Mouse (Mus musculus): ENCODE measurements at regions not wholly inside any gene's neighbourhood (a gene's known extent, or its start where the extent isn't known, plus 50 kb on each side); places are given as distances from the start of the nearest gene placed in this dataset.

DNA sequence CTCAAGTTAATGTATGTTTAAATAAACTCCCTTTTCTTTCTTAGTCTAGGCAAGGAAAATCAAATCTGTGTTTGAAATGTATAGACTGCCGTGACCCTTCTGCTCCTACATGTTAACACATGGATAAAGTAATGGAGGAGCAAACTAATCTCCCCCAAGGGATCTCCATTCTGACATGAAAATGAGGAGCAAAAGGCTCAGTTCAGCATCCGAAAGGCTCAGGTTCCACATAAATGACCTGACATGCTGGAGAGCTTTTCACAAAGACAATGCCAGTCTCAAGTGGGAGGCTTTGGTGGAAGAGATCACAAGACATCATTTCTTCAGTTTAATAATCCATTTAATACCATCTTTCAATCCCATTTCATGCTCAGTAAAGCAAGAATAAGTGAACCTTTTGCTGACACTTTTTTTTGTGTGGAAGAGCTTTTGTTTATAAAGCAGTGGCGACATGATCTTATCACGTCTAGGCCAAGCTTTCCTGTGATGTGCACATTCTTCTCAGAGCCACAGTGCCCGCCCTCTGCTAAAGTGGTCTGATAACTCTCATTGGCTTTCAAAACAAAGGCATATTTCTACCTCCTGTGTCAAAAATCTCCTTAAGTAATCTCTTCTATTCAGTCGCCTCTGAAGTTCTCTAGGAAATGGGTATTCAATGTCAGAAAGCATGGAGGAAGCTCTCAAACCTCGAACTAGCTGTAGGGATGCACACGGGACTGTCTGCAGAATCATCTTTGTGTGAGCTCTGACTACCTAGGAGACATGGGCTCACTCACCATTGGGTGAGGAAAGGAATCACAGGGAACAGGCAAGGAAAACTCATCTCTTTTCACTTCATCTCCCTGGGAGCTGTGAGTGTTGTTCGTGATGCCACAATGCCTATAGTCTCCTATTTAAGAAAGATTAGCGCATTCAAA, 271.7 kb upstream of the Sash1 start:
- no peak for TF ChIP-seq CTCF (IDR thresholded peaks at IDR 0.05; ENCODE audit: low read depth)
- TF ChIP-seq EP300 (IDR thresholded peaks at IDR 0.05; ENCODE audit: low read depth), result no peak
- WGBS (ENCODE audit: insufficient replicate concordance), result 65% methylated on average over 10 of the region's 10 CpGs
- no peak for DNase-seq
- no peaks in the 10 kb centered on the region for H3K27me3 ChIP-seq (ENCODE audit: insufficient read depth, low read length)
- H3K27ac ChIP-seq (ENCODE audit: low read depth), result no peak overlapping the region
- no peak overlapping the region for H3K9ac ChIP-seq (replicated peaks)
- H3K4me2 ChIP-seq (ENCODE audit: low read depth, low read length), result no peak overlapping the region
- H3K36me3 ChIP-seq (replicated peaks; ENCODE audit: insufficient read depth, low read length), result no peaks in the 10 kb centered on the region
- ATAC-seq, result no peak
- H3K4me1 ChIP-seq (ENCODE audit: insufficient read depth), result no peaks in the 10 kb centered on the region
- H3K4me3 ChIP-seq (ENCODE audit: low read depth, low read length), result no peak overlapping the region
- no peaks in the 10 kb centered on the region for H3K9me3 ChIP-seq (ENCODE audit: low read length)

DNA sequence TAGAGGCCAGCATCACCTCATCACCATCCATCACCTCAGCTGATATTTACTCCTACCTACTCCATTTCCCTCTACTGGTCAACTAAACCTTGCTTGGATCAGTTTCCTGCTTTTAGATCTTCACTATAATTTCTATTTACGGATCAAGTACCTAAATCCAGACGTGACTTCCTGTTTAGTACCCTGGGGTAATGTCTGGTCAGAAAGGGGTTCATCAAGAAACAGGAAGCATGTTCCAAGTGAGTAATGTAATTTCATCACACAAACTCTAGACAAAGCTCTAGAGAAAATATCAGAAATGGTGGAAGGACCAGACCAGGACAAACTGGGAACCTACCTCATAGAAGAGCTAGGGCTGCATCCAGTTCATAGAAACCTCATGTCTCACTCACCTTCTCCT, 250.2 kb upstream of the Sash1 start:
- no peak for ATAC-seq
- no peak for DNase-seq
- H3K27me3 ChIP-seq (ENCODE audit: insufficient read depth, low read length), result no peaks in the 10 kb centered on the region
- no peak overlapping the region for H3K27ac ChIP-seq (ENCODE audit: low read depth)
- H3K9ac ChIP-seq (replicated peaks), result no peak overlapping the region
- no peak overlapping the region for H3K4me3 ChIP-seq (ENCODE audit: low read depth, low read length)
- no peaks in the 10 kb centered on the region for H3K36me3 ChIP-seq (replicated peaks; ENCODE audit: insufficient read depth, low read length)
- H3K9me3 ChIP-seq (ENCODE audit: low read length), result no peaks in the 10 kb centered on the region
- no peak overlapping the region for H3K4me2 ChIP-seq (ENCODE audit: low read depth, low read length)
- H3K4me1 ChIP-seq (ENCODE audit: insufficient read depth), result no peaks in the 10 kb centered on the region
- 40% methylated on average over 2 of the region's 2 CpGs for WGBS (ENCODE audit: insufficient replicate concordance)
- no peak for TF ChIP-seq EP300 (IDR thresholded peaks at IDR 0.05; ENCODE audit: low read depth)
- TF ChIP-seq CTCF (IDR thresholded peaks at IDR 0.05; ENCODE audit: low read depth), result no peak

- ATAC-seq (no peak), DNase-seq (no peak)
- WGBS (ENCODE audit: insufficient replicate concordance), result 69% methylated on average over 9 of the region's 9 CpGs
These were observed 248.6 kb upstream of the Sash1 start for GRCm38 (mm10) chr10:9134293-9135021.

GRCm38 (mm10) chr10:9130061-9130460, 244.2 kb upstream of the Sash1 start:
- Histone ChIP-seq H3K27me3 (ENCODE audit: insufficient read depth, low read length) (no peaks in the 10 kb centered on the region), H3K4me1 (ENCODE audit: insufficient read depth) (no peaks in the 10 kb centered on the region), H3K4me2 (ENCODE audit: low read depth, low read length) (no peak overlapping the region), H3K4me3 (ENCODE audit: low read depth, low read length) (no peak overlapping the region), H3K36me3 (replicated peaks; ENCODE audit: insufficient read depth, low read length) (no peaks in the 10 kb centered on the region), H3K9me3 (ENCODE audit: low read length) (no peaks in the 10 kb centered on the region), H3K9ac (replicated peaks) (no peak overlapping the region), H3K27ac (ENCODE audit: low read depth) (no peak overlapping the region)
- ATAC-seq (no peak), DNase-seq (no peak)
- TF ChIP-seq CTCF (IDR thresholded peaks at IDR 0.05; ENCODE audit: low read depth) (no peak), EP300 (IDR thresholded peaks at IDR 0.05; ENCODE audit: low read depth) (no peak)
- 45% methylated on average over 2 of the region's 2 CpGs for WGBS (ENCODE audit: insufficient replicate concordance)

More at GRCm38 (mm10) chr10:9134293-9135021, 248.6 kb upstream of the Sash1 start:
- no peak overlapping the region for H3K4me3 ChIP-seq (ENCODE audit: low read depth, low read length)
- TF ChIP-seq CTCF (IDR thresholded peaks at IDR 0.05; ENCODE audit: low read depth), result no peak
- no peak for TF ChIP-seq EP300 (IDR thresholded peaks at IDR 0.05; ENCODE audit: low read depth)
- H3K9ac ChIP-seq (replicated peaks), result no peak overlapping the region
- no peaks in the 10 kb centered on the region for H3K27me3 ChIP-seq (ENCODE audit: insufficient read depth, low read length)
- no peak overlapping the region for H3K27ac ChIP-seq (ENCODE audit: low read depth)
- no peak overlapping the region for H3K4me2 ChIP-seq (ENCODE audit: low read depth, low read length)
- no peaks in the 10 kb centered on the region for H3K4me1 ChIP-seq (ENCODE audit: insufficient read depth)
- H3K36me3 ChIP-seq (replicated peaks; ENCODE audit: insufficient read depth, low read length), result no peaks in the 10 kb centered on the region
- H3K9me3 ChIP-seq (ENCODE audit: low read length), result no peaks in the 10 kb centered on the region

DNA sequence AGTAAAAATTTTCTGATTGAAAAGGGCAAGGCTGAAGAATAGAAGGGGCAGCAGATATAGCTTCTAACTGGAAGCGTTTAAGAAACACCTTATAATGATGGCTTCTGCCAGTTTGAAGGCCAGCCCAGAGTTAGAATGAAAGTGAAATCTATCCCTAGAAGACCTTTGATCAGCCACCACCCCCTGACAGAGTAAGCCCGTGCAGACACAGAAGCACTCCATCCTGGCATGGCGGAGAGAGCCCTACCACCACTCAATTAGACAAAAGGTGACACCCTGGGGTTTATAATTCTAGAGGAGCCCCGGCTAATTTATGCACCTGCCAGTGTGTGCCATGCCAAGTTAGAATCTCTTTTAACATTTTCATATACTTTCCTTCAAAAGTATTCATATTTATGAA, 233.4 kb upstream of the Sash1 start:
- WGBS (ENCODE audit: insufficient replicate concordance), result 52% methylated on average over 4 of the region's 4 CpGs
- H3K4me1 ChIP-seq (ENCODE audit: insufficient read depth), result no peaks in the 10 kb centered on the region; the same call in 1 of the 2 replicates
- no peaks in the 10 kb centered on the region for H3K27me3 ChIP-seq (ENCODE audit: insufficient read depth, low read length)
- H3K4me2 ChIP-seq (ENCODE audit: low read depth, low read length), result no peak overlapping the region
- DNase-seq (no peak), ATAC-seq (no peak)
- no peaks in the 10 kb centered on the region for H3K36me3 ChIP-seq (replicated peaks; ENCODE audit: insufficient read depth, low read length)
- H3K4me3 ChIP-seq (ENCODE audit: low read depth, low read length), result no peak overlapping the region
- H3K9me3 ChIP-seq (ENCODE audit: low read length), result no peaks in the 10 kb centered on the region
- H3K9ac ChIP-seq (replicated peaks), result no peak overlapping the region
- no peak overlapping the region for H3K27ac ChIP-seq (ENCODE audit: low read depth)
- TF ChIP-seq CTCF (IDR thresholded peaks at IDR 0.05; ENCODE audit: low read depth) (no peak), EP300 (IDR thresholded peaks at IDR 0.05; ENCODE audit: low read depth) (no peak)

All from liver, postnatal 0 days (tissue).